Mouse (Mus musculus): ENCODE data around the gene Kcnq4.

GRCm38 (mm10) chr4:120689317-120689716 lies 59.1 kb downstream of the Kcnq4 start:
- TF ChIP-seq CTCF (IDR thresholded peaks at IDR 0.05; ENCODE audit: insufficient read depth, low read length) (no peak), POLR2A (IDR thresholded peaks at IDR 0.05; ENCODE audit: borderline replicate concordance, extremely low read depth, low read depth, low read length) (no peak)
